8 mouse cellular contexts compared by ENCODE assay signal in the genomic region with DNA sequence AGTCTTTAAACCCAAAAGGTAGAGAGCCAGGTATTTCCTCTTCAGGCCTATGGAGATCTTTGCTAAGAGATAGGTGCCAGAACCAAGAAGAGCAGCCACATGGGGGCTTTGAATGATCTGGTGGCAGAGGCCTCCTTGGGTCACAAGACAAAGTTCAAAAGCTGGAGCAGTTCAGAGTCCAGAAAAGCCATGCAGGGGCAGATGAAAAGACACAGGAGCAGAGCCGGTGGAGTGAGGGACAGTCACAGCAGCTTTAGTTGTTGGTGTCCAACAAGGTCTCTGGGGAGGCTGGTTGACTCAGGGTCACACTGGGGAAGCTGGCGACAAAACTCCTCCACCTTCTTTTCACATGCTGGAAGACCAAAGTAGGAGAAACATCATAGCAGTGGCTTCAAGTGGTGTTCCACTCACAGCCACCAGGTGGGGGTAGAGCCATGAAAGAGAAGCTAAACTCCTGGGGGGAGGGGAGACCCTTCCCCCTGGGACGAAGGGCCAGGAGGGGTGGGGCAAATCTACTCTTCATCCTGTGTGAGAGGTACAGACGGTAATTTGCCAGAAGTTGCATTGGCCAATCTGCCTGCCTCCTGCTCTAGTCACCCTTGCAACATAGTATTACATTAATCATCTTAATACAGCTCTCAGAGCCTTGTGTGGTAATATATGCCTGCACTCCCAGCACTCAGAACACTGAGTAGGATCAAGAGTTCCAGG. TPM values are rescaled to one million over a fixed set of nuclear protein-coding genes. Genes with fewer than 3 reads are reported as not detected.
DNase-seq lines count a peak whose midpoint lies in the region; ATAC-seq and TF ChIP-seq lines count a peak whose summit lies in the region.

No protein-coding gene starts in this region.

- peak overlapping the region; percentile 15; the same call in 1 of the 2 replicates for H3K4me2 ChIP-seq in embryonic facial prominence, embryonic 12.5 days (replicated peaks)
- H3K4me2 ChIP-seq in kidney, embryonic 14.5 days (replicated peaks; ENCODE audit: low read depth, low read length) = no peak overlapping the region
- H3K4me2 ChIP-seq in liver, embryonic 12.5 days = 0 out of 2 replicates have a peak overlapping the region, but pooled peaks have one; percentile 1
- H3K4me2 ChIP-seq in stomach, embryonic 16.5 days (ENCODE audit: low read depth, low read length) = peak overlapping the region; percentile 29; the same call in 1 of the 2 replicates

- no peak overlapping the region for H3K9ac ChIP-seq in embryonic facial prominence, embryonic 12.5 days
- peak overlapping the region; percentile 1; the same call in 1 of the 2 replicates for H3K9ac ChIP-seq in kidney, embryonic 14.5 days (ENCODE audit: low read depth, low read length)
- no peak overlapping the region for H3K9ac ChIP-seq in liver, embryonic 12.5 days
- H3K9ac ChIP-seq in stomach, embryonic 16.5 days (ENCODE audit: low read length) = 0 out of 2 replicates have a peak overlapping the region, but pooled peaks have one; percentile 37

- peak; percentile 66 for TF ChIP-seq CTCF in C2C12 (IDR thresholded peaks at IDR 0.05; ENCODE audit: control insufficient read depth, insufficient read depth, insufficient read length)

- peaks cover 9% of the 10 kb centered on the region; the same call in 1 of the 2 replicates for H3K4me1 ChIP-seq in embryonic facial prominence, embryonic 12.5 days
- peaks cover 4% of the 10 kb centered on the region; the same call in 1 of the 2 replicates for H3K4me1 ChIP-seq in kidney, embryonic 14.5 days (ENCODE audit: control insufficient read depth, insufficient read depth, low read length)
- peaks cover 19% of the 10 kb centered on the region for H3K4me1 ChIP-seq in liver, embryonic 12.5 days
- H3K4me1 ChIP-seq in stomach, embryonic 16.5 days (ENCODE audit: control insufficient read depth, insufficient read depth, low read length) = peaks cover 10% of the 10 kb centered on the region

- H3K27me3 ChIP-seq in C2C12 (ENCODE audit: control insufficient read depth, insufficient read depth, insufficient read length) = no peaks in the 10 kb centered on the region
- H3K27me3 ChIP-seq in embryonic facial prominence, embryonic 12.5 days = no peaks in the 10 kb centered on the region
- H3K27me3 ChIP-seq in kidney, embryonic 14.5 days (ENCODE audit: control insufficient read depth, insufficient read depth, low read length) = no peaks in the 10 kb centered on the region
- peaks cover 5% of the 10 kb centered on the region; the same call in 1 of the 2 replicates for H3K27me3 ChIP-seq in liver, embryonic 12.5 days (replicated peaks)
- no peaks in the 10 kb centered on the region; the same call in 1 of the 2 replicates for H3K27me3 ChIP-seq in stomach, embryonic 16.5 days (ENCODE audit: control insufficient read depth, insufficient read depth, low read length)

- no peaks in the 10 kb centered on the region for H3K9me3 ChIP-seq in embryonic facial prominence, embryonic 12.5 days
- no peaks in the 10 kb centered on the region for H3K9me3 ChIP-seq in kidney, embryonic 14.5 days (ENCODE audit: control insufficient read depth, low read length)
- no peaks in the 10 kb centered on the region for H3K9me3 ChIP-seq in liver, embryonic 12.5 days (replicated peaks)
- no peaks in the 10 kb centered on the region for H3K9me3 ChIP-seq in stomach, embryonic 16.5 days (replicated peaks; ENCODE audit: control insufficient read depth, low read length)

- no peaks in the 10 kb centered on the region for H3K79me3 ChIP-seq in C2C12 (ENCODE audit: low read depth)

- H3K36me3 ChIP-seq in C2C12 (ENCODE audit: control insufficient read depth, insufficient read depth) = no peaks in the 10 kb centered on the region
- H3K36me3 ChIP-seq in embryonic facial prominence, embryonic 12.5 days = no peaks in the 10 kb centered on the region
- H3K36me3 ChIP-seq in kidney, embryonic 14.5 days (ENCODE audit: control insufficient read depth, insufficient read depth, low read length) = no peaks in the 10 kb centered on the region
- H3K36me3 ChIP-seq in liver, embryonic 12.5 days = no peaks in the 10 kb centered on the region
- no peaks in the 10 kb centered on the region for H3K36me3 ChIP-seq in stomach, embryonic 16.5 days (ENCODE audit: control insufficient read depth, insufficient read depth, low read length)

- no peak overlapping the region for H3ac ChIP-seq in C2C12 (ENCODE audit: control insufficient read depth, insufficient read length, low read depth)

- H3K79me2 ChIP-seq in C2C12 (ENCODE audit: control insufficient read depth, insufficient read depth) = no peaks in the 10 kb centered on the region

- ATAC-seq in embryonic facial prominence, embryonic 12.5 days (ENCODE audit: insufficient number of reproducible peaks, insufficient read depth, low FRiP score, low TSS enrichment) = no peak
- peak; percentile 50; the same call in 1 of the 2 replicates for ATAC-seq in kidney, embryonic 14.5 days (ENCODE audit: low FRiP score, low TSS enrichment)
- ATAC-seq in liver, embryonic 12.5 days = peak; percentile 50
- peak; percentile 58 for ATAC-seq in stomach, embryonic 16.5 days (ENCODE audit: insufficient read depth, low FRiP score)

- peak overlapping the region; percentile 30; the same call in 1 of the 2 replicates for H3K27ac ChIP-seq in embryonic facial prominence, embryonic 12.5 days
- no peak overlapping the region for H3K27ac ChIP-seq in kidney, embryonic 14.5 days (ENCODE audit: low read depth, low read length)
- no peak overlapping the region for H3K27ac ChIP-seq in liver, embryonic 12.5 days
- peak overlapping the region; percentile 49; the same call in 1 of the 2 replicates for H3K27ac ChIP-seq in stomach, embryonic 16.5 days (ENCODE audit: low read length)

- WGBS in embryonic facial prominence, embryonic 12.5 days = 3% methylated on average over 4 of the region's 4 CpGs
- 6% methylated on average over 4 of the region's 4 CpGs for WGBS in kidney, embryonic 14.5 days
- WGBS in liver, embryonic 12.5 days (ENCODE audit: insufficient replicate concordance) = 4% methylated on average over 4 of the region's 4 CpGs
- 7% methylated on average over 4 of the region's 4 CpGs for WGBS in stomach, embryonic 16.5 days

- no peak overlapping the region for H3K4me3 ChIP-seq in C2C12 (ENCODE audit: insufficient read depth, poor library complexity, severe bottlenecking)
- no peak overlapping the region for H3K4me3 ChIP-seq in embryonic facial prominence, embryonic 12.5 days
- H3K4me3 ChIP-seq in kidney, embryonic 14.5 days (ENCODE audit: low read length) = no peak overlapping the region
- no peak overlapping the region for H3K4me3 ChIP-seq in liver, embryonic 12.5 days
- no peak overlapping the region; the same call in 1 of the 2 replicates for H3K4me3 ChIP-seq in stomach, embryonic 16.5 days (replicated peaks; ENCODE audit: low read length)

- DNase-seq in adrenal gland, postnatal 25 days = peak; percentile 87
- peak; percentile 36 for DNase-seq in heart, adult 8-10 months (ENCODE audit: low spot score)
- peak; percentile 34 to 64 for DNase-seq in natural killer cell, adult 2 months (ENCODE audit: low spot score in 2 of 2)

TF ChIP-seq in C2C12, 6 proteins besides CTCF, POLR2A, EP300 and RAD21:
- TF ChIP-seq MYOG (IDR thresholded peaks at IDR 0.05; ENCODE audit: control insufficient read depth, extremely low read depth, insufficient read length) (no peak), USF1 (IDR thresholded peaks at IDR 0.05; ENCODE audit: low read depth) (no peak), FOSL1 (IDR thresholded peaks at IDR 0.05; ENCODE audit: insufficient read depth, low read length, poor library complexity, severe bottlenecking) (no peak), MAX (IDR thresholded peaks at IDR 0.05) (no peak), MYOD1 (IDR thresholded peaks at IDR 0.05; ENCODE audit: control insufficient read depth, insufficient read length, low read depth) (no peak), CEBPB (IDR thresholded peaks at IDR 0.05; ENCODE audit: low read depth) (no peak)

RNA-seq across cellular contexts. Expression of a gene that starts 1.0 kb away (rescaled TPM):
- not detected for polyA plus RNA-seq in C2C12 (2012; fragmentation: generic; extraction: Trizol)
- 22.0 and 34.8 TPM in 2 replicates for total RNA-seq in adrenal gland, postnatal 25 days (2021)
- not detected in 2 replicates for polyA plus RNA-seq in embryonic facial prominence, embryonic 12.5 days (2016; fragmentation: Nextera tagmentation; extraction: Ambion mirVana)
- not detected for total RNA-seq in heart, adult 8-10 months (2022)
- polyA plus RNA-seq in kidney, embryonic 14.5 days (2014; fragmentation: Nextera tagmentation; extraction: Ambion mirVana) = not detected in 2 replicates
- polyA plus RNA-seq in liver, embryonic 12.5 days (2016; fragmentation: Nextera tagmentation; extraction: Ambion mirVana) = not detected in 2 replicates
- polyA plus RNA-seq in stomach, embryonic 16.5 days (2015; fragmentation: Nextera tagmentation; extraction: Ambion mirVana) = 1.8 and 2.5 TPM in 2 replicates

RNA-seq across cellular contexts. Expression of a gene that starts 12.9 kb away (rescaled TPM):
- 4.0 TPM for polyA plus RNA-seq in C2C12 (2012; fragmentation: generic; extraction: Trizol)
- total RNA-seq in adrenal gland, postnatal 25 days (2021) = 488 and 620 TPM in 2 replicates
- polyA plus RNA-seq in embryonic facial prominence, embryonic 12.5 days (2016; fragmentation: Nextera tagmentation; extraction: Ambion mirVana) = 30.6 and 32.1 TPM in 2 replicates
- 10 to 100 TPM; 38.8 to 58.2 (median 43.9) TPM for total RNA-seq in heart, adult 8-10 months (2022)
- 10.0 and 16.7 TPM in 2 replicates for polyA plus RNA-seq in kidney, embryonic 14.5 days (2014; fragmentation: Nextera tagmentation; extraction: Ambion mirVana)
- polyA plus RNA-seq in liver, embryonic 12.5 days (2016; fragmentation: Nextera tagmentation; extraction: Ambion mirVana) = 34.3 and 34.8 TPM in 2 replicates
- polyA plus RNA-seq in stomach, embryonic 16.5 days (2015; fragmentation: Nextera tagmentation; extraction: Ambion mirVana) = 24.0 and 30.0 TPM in 2 replicates

RNA-seq across cellular contexts. Expression of a gene that starts 20.2 kb away (rescaled TPM):
- 14.4 TPM for polyA plus RNA-seq in C2C12 (2012; fragmentation: generic; extraction: Trizol)
- 62.2 and 66.7 TPM in 2 replicates for total RNA-seq in adrenal gland, postnatal 25 days (2021)
- polyA plus RNA-seq in embryonic facial prominence, embryonic 12.5 days (2016; fragmentation: Nextera tagmentation; extraction: Ambion mirVana) = 2.1 and 2.3 TPM in 2 replicates
- total RNA-seq in heart, adult 8-10 months (2022) = 10 to 100 TPM in 1 of 4 experiments, 1 to 10 TPM in 3; 4.2 to 13.5 (median 6.1) TPM
- polyA plus RNA-seq in kidney, embryonic 14.5 days (2014; fragmentation: Nextera tagmentation; extraction: Ambion mirVana) = 2.2 and 2.4 TPM in 2 replicates
- polyA plus RNA-seq in liver, embryonic 12.5 days (2016; fragmentation: Nextera tagmentation; extraction: Ambion mirVana) = 0.35 and 0.42 TPM in 2 replicates
- polyA plus RNA-seq in stomach, embryonic 16.5 days (2015; fragmentation: Nextera tagmentation; extraction: Ambion mirVana) = 0.75 and 0.96 TPM in 2 replicates

RNA-seq across cellular contexts. Expression of a gene that starts 58.2 kb away (rescaled TPM):
- polyA plus RNA-seq in C2C12 (2012; fragmentation: generic; extraction: Trizol) = 65.1 TPM
- 26.8 and 30.4 TPM in 2 replicates for total RNA-seq in adrenal gland, postnatal 25 days (2021)
- polyA plus RNA-seq in embryonic facial prominence, embryonic 12.5 days (2016; fragmentation: Nextera tagmentation; extraction: Ambion mirVana) = 36.6 and 47.2 TPM in 2 replicates
- total RNA-seq in heart, adult 8-10 months (2022) = 1 to 10 TPM; 5.1 to 6.7 (median 5.8) TPM
- 40.7 and 43.4 TPM in 2 replicates for polyA plus RNA-seq in kidney, embryonic 14.5 days (2014; fragmentation: Nextera tagmentation; extraction: Ambion mirVana)
- 7.8 and 8.1 TPM in 2 replicates for polyA plus RNA-seq in liver, embryonic 12.5 days (2016; fragmentation: Nextera tagmentation; extraction: Ambion mirVana)
- polyA plus RNA-seq in stomach, embryonic 16.5 days (2015; fragmentation: Nextera tagmentation; extraction: Ambion mirVana) = 24.3 and 36.4 TPM in 2 replicates

Comparison
In these comparisons a context has a peak if more than half of its experiments do, and no peak if none do; other contexts are left out.
1. DNase-seq: peak in every context shown above with its lines; median percentile 87 in adrenal gland, postnatal 25 days; 49 in natural killer cell, adult 2 months; 36 in heart, adult 8-10 months.
2. H3K27ac ChIP-seq: peak in embryonic facial prominence, embryonic 12.5 days (single experiment) and stomach, embryonic 16.5 days (single experiment); none in kidney, embryonic 14.5 days (single experiment) and liver, embryonic 12.5 days (single experiment).
3. H3K9ac ChIP-seq: peak in kidney, embryonic 14.5 days (single experiment) and stomach, embryonic 16.5 days (single experiment); none in embryonic facial prominence, embryonic 12.5 days (single experiment) and liver, embryonic 12.5 days (single experiment).